Mouse (Mus musculus) heart, embryonic 11.5 days (tissue): ENCODE data around the gene Ttll5. TPM values are rescaled to one million over a fixed set of nuclear protein-coding genes. Genes with fewer than 3 reads are reported as not detected.
A peak's percentile ranks its signal among the peaks of the same experiment; 100 is the strongest.

ENCODE experiments used
- ATAC-seq: fragments of 200-750 bp; cut with Nextera tagmentation; replicated peaks from 2 replicates; pipeline ENCODE4 v1.8.0; 2017; ENCODE audit warnings: moderate library complexity; ENCODE audit not compliant: insufficient number of reproducible peaks, low FRiP score, low TSS enrichment
- H3K27ac ChIP-seq: fragments of 300-500 bp; sonication (generic); 2 replicates; pipeline ENCODE4 v1.5.1; 2014; ENCODE audit warnings: mild to moderate bottlenecking, low read depth, low read length
- H3K27me3 ChIP-seq: fragments of 300-500 bp; sonication (generic); 2 replicates; pipeline ENCODE4 v1.6.1; 2014; ENCODE audit warnings: mild to moderate bottlenecking, low read length, mixed read lengths; ENCODE audit not compliant: control insufficient read depth, insufficient read depth
- H3K36me3 ChIP-seq: fragments of 300-500 bp; sonication (generic); 2 replicates; pipeline ENCODE4 v1.6.1; 2014; ENCODE audit warnings: mild to moderate bottlenecking, low read length, moderate library complexity, mixed read lengths; ENCODE audit not compliant: control insufficient read depth, insufficient read depth
- H3K4me1 ChIP-seq: fragments of 300-500 bp; sonication (generic); 2 replicates; pipeline ENCODE4 v1.6.1; 2014; ENCODE audit warnings: low read length; ENCODE audit not compliant: control insufficient read depth, insufficient read depth
- H3K4me2 ChIP-seq: fragments of 300-500 bp; sonication (generic); 2 replicates; pipeline ENCODE4 v1.6.1; 2014; ENCODE audit warnings: mild to moderate bottlenecking, moderate library complexity
- H3K4me3 ChIP-seq: fragments of 300-500 bp; sonication (generic); 2 replicates; pipeline ENCODE4 v1.5.1; 2014; ENCODE audit warnings: low read depth, low read length
- H3K9ac ChIP-seq: fragments of 300-500 bp; sonication (generic); 2 replicates; pipeline ENCODE4 v1.6.1; 2014; ENCODE audit warnings: mild to moderate bottlenecking, low read depth, low read length, moderate library complexity
- H3K9me3 ChIP-seq: fragments of 300-500 bp; sonication (generic); replicated peaks from 2 replicates; pipeline ENCODE4 v1.6.1; 2016; ENCODE audit warnings: low read length; ENCODE audit not compliant: control insufficient read depth
- WGBS: fragments of 180-500 bp; shearing (Covaris S2); extraction: QIAGEN DNeasy Blood & Tissue Kit; methylation state at CpG from one replicate; pipeline ENCODE4 v1.1.7; 2014; ENCODE audit not compliant: insufficient replicate concordance; 5-methylcytosine and 5-hydroxymethylcytosine counted together
- polyA plus RNA-seq: library from polyadenylated mRNA; unstranded; fragments of >200 nt; fragmentation: Nextera tagmentation; extraction: Ambion mirVana; gene quantifications from 2 replicates; pipeline ENCODE4 v1.2.1, GENCODE M21; 2014

The Ttll5 gene
- polyA plus RNA-seq, 1 experiment from 2014 or later, result 16.2 TPM

DNA sequence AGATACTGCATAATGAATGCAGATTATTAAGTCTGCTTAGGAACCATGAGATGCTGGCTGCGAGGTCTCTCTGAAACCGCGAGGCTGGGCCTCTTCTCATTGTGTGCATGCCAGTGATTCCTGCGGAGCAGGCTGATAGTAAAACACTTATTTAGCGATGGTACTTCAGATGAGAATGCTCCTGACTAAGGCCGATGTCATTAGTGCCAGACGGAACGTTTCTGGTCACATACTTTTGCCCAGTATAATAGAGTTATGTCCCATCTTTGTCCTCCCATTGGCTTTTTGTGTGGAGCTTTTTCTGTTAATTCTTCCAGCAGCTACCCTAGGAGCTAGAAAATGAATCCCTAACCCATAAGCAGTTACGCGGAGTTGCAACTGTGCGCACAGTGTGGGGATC lies 273.3 kb downstream of the Ttll5 start:
- 62% methylated on average over 11 of the region's 11 CpGs for WGBS
- Histone ChIP-seq H3K4me1 (peaks cover 17% of the 10 kb centered on the region; the same call in 1 of the 2 replicates), H3K27ac (peak overlapping the region; percentile 29; the same call in 1 of the 2 replicates), H3K4me3 (no peak overlapping the region), H3K9ac (0 out of 2 replicates have a peak overlapping the region, but pooled peaks have one; percentile 10), H3K36me3 (no peaks in the 10 kb centered on the region; the same call in 1 of the 2 replicates), H3K27me3 (no peaks in the 10 kb centered on the region), H3K4me2 (no peak overlapping the region), H3K9me3 (no peaks in the 10 kb centered on the region)
- no peak for ATAC-seq

DNA sequence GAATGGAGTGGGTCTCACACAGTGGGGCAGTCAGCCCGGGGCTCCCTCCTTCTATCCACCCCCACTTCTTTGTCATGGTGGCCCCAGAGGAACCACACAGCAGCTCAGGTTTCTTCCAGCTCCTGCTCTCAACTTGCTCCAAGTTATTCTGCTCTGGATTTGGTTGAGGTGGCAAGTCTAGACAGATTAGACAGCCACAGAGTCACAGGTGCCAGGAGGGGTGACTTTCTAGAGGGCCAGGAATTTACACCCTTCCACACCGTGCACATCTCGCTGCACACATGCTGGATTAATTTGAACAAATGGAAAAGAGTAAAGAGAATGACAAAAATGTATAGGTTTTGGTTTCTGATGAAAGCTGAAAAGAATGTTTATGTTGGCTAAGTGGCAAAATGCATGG lies 276.3 kb downstream of the Ttll5 start:
- no peak overlapping the region for H3K9ac ChIP-seq
- H3K4me1 ChIP-seq, result peaks cover 45% of the 10 kb centered on the region
- H3K4me2 ChIP-seq, result no peak overlapping the region
- no peak for ATAC-seq
- no peak overlapping the region for H3K4me3 ChIP-seq
- H3K27me3 ChIP-seq, result no peaks in the 10 kb centered on the region
- WGBS, result 76% methylated on average over 3 of the region's 3 CpGs
- no peaks in the 10 kb centered on the region for H3K36me3 ChIP-seq
- H3K9me3 ChIP-seq, result no peaks in the 10 kb centered on the region
- H3K27ac ChIP-seq, result no peak overlapping the region

DNA sequence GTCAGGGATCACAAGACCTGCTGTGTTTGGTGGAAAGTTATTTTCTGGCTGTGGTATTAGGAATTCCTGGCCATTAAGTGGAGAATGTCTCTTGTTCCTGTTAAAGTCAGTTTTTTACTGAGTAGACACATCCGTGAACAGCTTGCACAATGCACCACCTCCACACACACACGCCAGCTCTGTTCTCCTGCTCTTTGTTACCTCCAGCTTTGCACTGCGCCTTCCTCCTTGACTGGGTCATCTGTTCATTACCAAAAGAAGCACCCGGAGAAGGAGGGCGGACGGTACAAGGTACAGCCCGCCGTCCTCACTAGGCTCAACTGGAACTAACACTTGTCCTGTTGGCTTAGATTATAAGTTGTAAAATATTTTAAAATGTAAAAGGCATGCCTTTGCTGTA lies 278.2 kb downstream of the Ttll5 start:
- no peaks in the 10 kb centered on the region for H3K9me3 ChIP-seq
- H3K4me2 ChIP-seq, result no peak overlapping the region
- no peaks in the 10 kb centered on the region for H3K27me3 ChIP-seq
- peaks cover 47% of the 10 kb centered on the region for H3K4me1 ChIP-seq
- no peak overlapping the region for H3K4me3 ChIP-seq
- peak overlapping the region; percentile 97; the same call in 1 of the 2 replicates for H3K27ac ChIP-seq
- H3K36me3 ChIP-seq, result no peaks in the 10 kb centered on the region
- no peak for ATAC-seq
- 75% methylated on average over 8 of the region's 8 CpGs for WGBS
- H3K9ac ChIP-seq, result no peak overlapping the region

DNA sequence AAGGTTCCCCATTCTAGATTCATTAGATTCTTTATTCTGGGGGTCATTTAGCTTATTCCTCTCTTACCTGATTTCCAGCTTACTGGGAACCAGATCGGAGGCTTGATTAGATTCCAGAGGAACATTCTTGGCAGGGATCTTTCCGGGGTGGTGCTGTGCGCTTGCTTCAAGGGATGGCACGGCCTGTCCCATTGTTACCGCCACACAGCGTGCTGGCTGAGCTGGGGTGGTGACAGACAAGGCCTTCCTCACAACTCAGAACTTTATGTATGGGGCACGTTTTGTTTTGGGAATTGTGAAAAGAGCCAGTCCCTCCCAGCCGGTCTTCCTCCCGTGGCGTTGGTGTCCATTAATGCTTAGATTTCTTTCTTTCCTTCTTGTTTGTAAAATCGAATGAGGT lies 278.9 kb downstream of the Ttll5 start:
- 61% methylated on average over 11 of the region's 11 CpGs for WGBS
- Histone ChIP-seq H3K4me1 (peaks cover 43% of the 10 kb centered on the region), H3K36me3 (no peaks in the 10 kb centered on the region), H3K4me2 (no peak overlapping the region), H3K9ac (peak overlapping the region; percentile 63), H3K27me3 (no peaks in the 10 kb centered on the region), H3K4me3 (no peak overlapping the region), H3K27ac (peak overlapping the region; percentile 97), H3K9me3 (no peaks in the 10 kb centered on the region)
- no peak for ATAC-seq

- H3K9ac ChIP-seq, result peak overlapping the region; percentile 63
- peaks cover 43% of the 10 kb centered on the region for H3K4me1 ChIP-seq
- H3K36me3 ChIP-seq, result no peaks in the 10 kb centered on the region
- H3K4me2 ChIP-seq, result peak overlapping the region; percentile 14; the same call in 1 of the 2 replicates
- 36% methylated on average over 8 of the region's 8 CpGs for WGBS
- H3K4me3 ChIP-seq, result no peak overlapping the region
- no peaks in the 10 kb centered on the region for H3K27me3 ChIP-seq
- H3K27ac ChIP-seq, result peak overlapping the region; percentile 97
- ATAC-seq, result no peak
- H3K9me3 ChIP-seq, result no peaks in the 10 kb centered on the region
Measured at GRCm38 (mm10) chr12:86103852-86104251, 279.4 kb downstream of the Ttll5 start.

GRCm38 (mm10) chr12:86104297-86104696 lies 279.8 kb downstream of the Ttll5 start:
- Histone ChIP-seq H3K4me3 (no peak overlapping the region), H3K4me2 (0 out of 2 replicates have a peak overlapping the region, but pooled peaks have one; percentile 14), H3K36me3 (no peaks in the 10 kb centered on the region), H3K27ac (peak overlapping the region; percentile 97), H3K27me3 (no peaks in the 10 kb centered on the region), H3K4me1 (peaks cover 43% of the 10 kb centered on the region), H3K9me3 (no peaks in the 10 kb centered on the region), H3K9ac (peak overlapping the region; percentile 63)
- peak; percentile 65 for ATAC-seq
- 34% methylated on average over 11 of the region's 11 CpGs for WGBS

GRCm38 (mm10) chr12:86105546-86105945 lies 281.1 kb downstream of the Ttll5 start:
- H3K4me3 ChIP-seq, result no peak overlapping the region
- no peaks in the 10 kb centered on the region for H3K9me3 ChIP-seq
- 73% methylated on average over 7 of the region's 10 CpGs for WGBS
- H3K27me3 ChIP-seq, result no peaks in the 10 kb centered on the region
- no peak overlapping the region for H3K4me2 ChIP-seq
- H3K9ac ChIP-seq, result no peak overlapping the region
- ATAC-seq, result no peak
- no peaks in the 10 kb centered on the region for H3K36me3 ChIP-seq
- peak overlapping the region; percentile 97; the same call in 1 of the 2 replicates for H3K27ac ChIP-seq
- peaks cover 41% of the 10 kb centered on the region for H3K4me1 ChIP-seq

DNA sequence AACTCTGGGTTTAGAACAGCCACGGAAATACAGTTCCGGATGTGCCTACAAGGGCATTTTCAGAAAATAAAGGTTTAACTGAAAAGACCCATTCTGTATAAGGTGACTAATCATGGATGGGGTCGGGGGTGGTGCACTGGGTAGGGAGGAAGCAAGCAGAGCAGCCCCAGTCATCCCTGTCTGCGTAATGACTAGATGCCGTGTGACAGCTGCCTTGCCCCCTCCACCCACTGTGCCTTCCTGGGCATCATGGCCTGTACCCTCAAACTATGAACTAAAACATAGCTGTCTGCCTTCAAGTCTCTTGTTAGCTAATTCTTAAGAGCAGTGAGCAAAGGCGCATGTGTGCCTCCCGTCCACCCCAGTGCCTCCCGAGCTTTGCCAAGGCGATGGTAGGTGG lies 281.6 kb downstream of the Ttll5 start:
- Histone ChIP-seq H3K4me2 (no peak overlapping the region), H3K9ac (no peak overlapping the region), H3K9me3 (no peaks in the 10 kb centered on the region), H3K4me1 (peaks cover 36% of the 10 kb centered on the region), H3K27me3 (no peaks in the 10 kb centered on the region), H3K36me3 (no peaks in the 10 kb centered on the region), H3K4me3 (no peak overlapping the region), H3K27ac (no peak overlapping the region)
- no peak for ATAC-seq
- WGBS, result 84% methylated on average over 9 of the region's 9 CpGs

DNA sequence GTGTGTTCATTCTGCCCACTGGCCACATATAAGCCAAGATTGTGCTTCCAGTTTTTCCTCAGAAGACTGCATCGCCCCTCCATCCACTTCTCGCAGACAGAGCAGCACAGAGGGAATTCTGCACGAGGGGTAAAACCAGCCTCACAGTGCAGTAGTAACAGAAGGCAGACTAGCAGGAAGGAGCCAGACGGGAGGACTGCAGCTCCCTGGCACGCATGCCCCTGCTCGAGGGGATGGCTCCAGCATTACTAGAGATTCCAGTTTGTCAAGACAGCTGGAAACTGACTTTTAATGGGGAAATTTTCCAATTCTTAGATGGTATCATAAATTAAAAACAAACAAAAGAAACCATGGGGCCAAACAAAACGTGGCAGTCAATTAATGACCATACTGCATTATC lies 283.2 kb downstream of the Ttll5 start:
- peaks cover 31% of the 10 kb centered on the region for H3K4me1 ChIP-seq
- H3K4me2 ChIP-seq, result no peak overlapping the region
- no peaks in the 10 kb centered on the region for H3K9me3 ChIP-seq
- H3K27ac ChIP-seq, result no peak overlapping the region
- H3K36me3 ChIP-seq, result no peaks in the 10 kb centered on the region
- no peak for ATAC-seq
- no peak overlapping the region for H3K9ac ChIP-seq
- H3K4me3 ChIP-seq, result no peak overlapping the region
- H3K27me3 ChIP-seq, result no peaks in the 10 kb centered on the region
- 76% methylated on average over 7 of the region's 7 CpGs for WGBS
